8 mouse cellular contexts compared by ENCODE assay signal in the genomic region with DNA sequence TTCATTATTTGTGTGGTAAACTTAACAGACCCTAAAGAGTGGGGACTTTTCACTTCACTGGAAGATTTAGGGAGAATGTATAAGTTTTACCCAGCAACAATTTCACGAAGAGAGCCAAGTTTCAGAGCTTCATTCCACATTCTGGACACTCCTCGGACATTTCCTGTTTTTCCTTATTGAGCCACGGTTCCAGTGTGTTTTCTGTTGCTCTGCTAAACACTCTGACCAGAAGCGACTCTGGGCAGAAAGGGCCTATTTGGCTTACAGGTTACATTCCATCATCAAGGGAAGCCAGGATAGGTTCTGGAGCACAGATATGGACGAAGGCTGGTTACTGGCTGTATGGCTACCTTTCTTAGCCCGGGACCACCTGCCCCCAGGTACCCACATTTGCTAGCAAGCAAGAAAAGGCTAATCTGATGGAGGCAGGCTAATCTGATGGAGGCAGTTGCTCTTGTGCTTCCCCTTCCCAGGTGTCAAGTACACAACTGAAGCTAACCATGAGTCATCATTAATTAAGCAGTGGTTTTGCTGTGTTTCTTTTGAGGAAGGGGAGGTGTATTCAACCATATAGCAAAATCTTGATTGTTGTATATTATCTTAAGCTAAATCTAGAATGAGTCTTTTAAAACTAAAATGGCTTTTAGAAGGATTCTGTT. TPM values are rescaled to one million over a fixed set of nuclear protein-coding genes. Genes with fewer than 3 reads are reported as not detected.
A peak's percentile ranks its signal among the peaks of the same experiment; 100 is the strongest.
DNase-seq lines count a peak whose midpoint lies in the region; ATAC-seq and TF ChIP-seq lines count a peak whose summit lies in the region.

No protein-coding gene starts in this region.

- H3K4me2 ChIP-seq in lung, embryonic 15.5 days, result peak overlapping the region; percentile 83
- no peak overlapping the region; the same call in 1 of the 2 replicates for H3K4me2 ChIP-seq in embryonic facial prominence, embryonic 12.5 days (replicated peaks)
- peak overlapping the region; percentile 73 for H3K4me2 ChIP-seq in intestine, postnatal 0 days (replicated peaks; ENCODE audit: low read depth)
- 0 out of 2 replicates have a peak overlapping the region, but pooled peaks have one; percentile 77 for H3K4me2 ChIP-seq in stomach, embryonic 14.5 days (replicated peaks; ENCODE audit: low read depth, low read length)

- peaks cover 17% of the 10 kb centered on the region for H3K4me1 ChIP-seq in lung, embryonic 15.5 days
- peaks cover 9% of the 10 kb centered on the region; the same call in 1 of the 2 replicates for H3K4me1 ChIP-seq in embryonic facial prominence, embryonic 12.5 days
- H3K4me1 ChIP-seq in intestine, postnatal 0 days (replicated peaks; ENCODE audit: control insufficient read depth, insufficient read depth, low read length), result 0 out of 2 replicates have a peak, but pooled peaks cover 4% of the 10 kb centered on the region
- peaks cover 3% of the 10 kb centered on the region; the same call in 1 of the 2 replicates for H3K4me1 ChIP-seq in stomach, embryonic 14.5 days (ENCODE audit: control insufficient read depth, insufficient read depth, low read length)

- DNase-seq in lung, postnatal 14 days, result no peak
- no peak for DNase-seq in gastrocnemius, postnatal 36 days
- DNase-seq in yolk sac, embryonic 10.5 days (ENCODE audit: low spot score), result no peak
- no peak for DNase-seq in embryo, embryonic 10 days (ENCODE audit: low spot score)

- intact Hi-C loops in gastrocnemius, postnatal 36 days (cut with DNase I), result no loop called here

- peaks cover 8% of the 10 kb centered on the region; the same call in 1 of the 2 replicates for H3K36me3 ChIP-seq in lung, embryonic 15.5 days
- peaks cover 2% of the 10 kb centered on the region; the same call in 1 of the 2 replicates for H3K36me3 ChIP-seq in embryonic facial prominence, embryonic 12.5 days
- H3K36me3 ChIP-seq in intestine, postnatal 0 days (ENCODE audit: control insufficient read depth, insufficient read depth), result peaks cover 10% of the 10 kb centered on the region
- H3K36me3 ChIP-seq in stomach, embryonic 14.5 days (ENCODE audit: control insufficient read depth, insufficient read depth, low read length), result 0 out of 2 replicates have a peak, but pooled peaks cover 4% of the 10 kb centered on the region

- peak overlapping the region; percentile 91 for H3K4me3 ChIP-seq in lung, embryonic 15.5 days
- H3K4me3 ChIP-seq in embryonic facial prominence, embryonic 12.5 days, result peak overlapping the region; percentile 81; the same call in 1 of the 2 replicates
- H3K4me3 ChIP-seq in intestine, postnatal 0 days (ENCODE audit: low read depth, low read length), result peak overlapping the region; percentile 90
- H3K4me3 ChIP-seq in stomach, embryonic 14.5 days (ENCODE audit: low read depth, low read length), result peak overlapping the region; percentile 79; the same call in 1 of the 2 replicates

- no peaks in the 10 kb centered on the region for H3K27me3 ChIP-seq in lung, embryonic 15.5 days
- H3K27me3 ChIP-seq in embryonic facial prominence, embryonic 12.5 days, result no peaks in the 10 kb centered on the region
- H3K27me3 ChIP-seq in intestine, postnatal 0 days (replicated peaks; ENCODE audit: control insufficient read depth, insufficient read depth, low read length), result no peaks in the 10 kb centered on the region
- no peaks in the 10 kb centered on the region for H3K27me3 ChIP-seq in stomach, embryonic 14.5 days (ENCODE audit: control insufficient read depth, insufficient read depth, low read length)

- WGBS in lung, embryonic 15.5 days, result 51% methylated on average over 6 of the region's 6 CpGs
- 74% methylated on average over 6 of the region's 6 CpGs for WGBS in embryonic facial prominence, embryonic 12.5 days
- WGBS in intestine, postnatal 0 days, result 54% methylated on average over 6 of the region's 6 CpGs
- WGBS in stomach, embryonic 14.5 days, result 73% methylated on average over 6 of the region's 6 CpGs

- no peak overlapping the region for H3K27ac ChIP-seq in lung, embryonic 15.5 days
- H3K27ac ChIP-seq in embryonic facial prominence, embryonic 12.5 days, result no peak overlapping the region
- peak overlapping the region; percentile 98 for H3K27ac ChIP-seq in intestine, postnatal 0 days (ENCODE audit: low read depth, low read length)
- H3K27ac ChIP-seq in stomach, embryonic 14.5 days (ENCODE audit: low read length), result no peak overlapping the region

- no peak for TF ChIP-seq CTCF in intestine, postnatal 0 days (IDR thresholded peaks at IDR 0.05; ENCODE audit: low read depth)

- peak overlapping the region; percentile 27 for H3K9ac ChIP-seq in lung, embryonic 15.5 days
- no peak overlapping the region for H3K9ac ChIP-seq in embryonic facial prominence, embryonic 12.5 days
- H3K9ac ChIP-seq in intestine, postnatal 0 days (ENCODE audit: low read depth, low read length), result 0 out of 2 replicates have a peak overlapping the region, but pooled peaks have one; percentile 90
- H3K9ac ChIP-seq in stomach, embryonic 14.5 days (replicated peaks; ENCODE audit: low read depth, low read length), result no peak overlapping the region

- no peaks in the 10 kb centered on the region for H3K9me3 ChIP-seq in lung, embryonic 15.5 days
- H3K9me3 ChIP-seq in embryonic facial prominence, embryonic 12.5 days, result no peaks in the 10 kb centered on the region
- H3K9me3 ChIP-seq in intestine, postnatal 0 days (ENCODE audit: control insufficient read depth), result no peaks in the 10 kb centered on the region
- no peaks in the 10 kb centered on the region for H3K9me3 ChIP-seq in stomach, embryonic 14.5 days (ENCODE audit: control insufficient read depth, low read depth, low read length)

- ATAC-seq in lung, embryonic 15.5 days (ENCODE audit: borderline replicate concordance, extremely low read depth, low FRiP score, low TSS enrichment), result no peak
- ATAC-seq in embryonic facial prominence, embryonic 12.5 days (ENCODE audit: insufficient number of reproducible peaks, insufficient read depth, low FRiP score, low TSS enrichment), result no peak
- ATAC-seq in intestine, postnatal 0 days, result no peak
- ATAC-seq in stomach, embryonic 14.5 days (ENCODE audit: insufficient number of reproducible peaks, insufficient read depth, low FRiP score, low read depth), result no peak

RNA-seq across cellular contexts. Expression of a gene that starts 1.7 kb away (rescaled TPM):
- polyA plus RNA-seq in lung, embryonic 15.5 days (2015; fragmentation: Nextera tagmentation; extraction: Ambion mirVana), result 4.9 and 5.6 TPM in 2 replicates
- 5.7 TPM in 2 replicates for polyA plus RNA-seq in embryonic facial prominence, embryonic 12.5 days (2016; fragmentation: Nextera tagmentation; extraction: Ambion mirVana)
- 5.9 and 6.8 TPM in 2 replicates for polyA plus RNA-seq in intestine, postnatal 0 days (2015; fragmentation: Nextera tagmentation; extraction: Ambion mirVana)
- 5.0 and 7.3 TPM in 2 replicates for polyA plus RNA-seq in stomach, embryonic 14.5 days (2014; fragmentation: Nextera tagmentation; extraction: Ambion mirVana)
- total RNA-seq in gastrocnemius, postnatal 36 days (2021), result 1 to 10 TPM; 7.1 to 7.7 TPM

RNA-seq across cellular contexts. Expression of a gene that starts 6.0 kb away (rescaled TPM):
- polyA plus RNA-seq in lung, embryonic 15.5 days (2015; fragmentation: Nextera tagmentation; extraction: Ambion mirVana), result 1.6 and 1.8 TPM in 2 replicates
- 0.10 and 0.28 TPM in 2 replicates for polyA plus RNA-seq in embryonic facial prominence, embryonic 12.5 days (2016; fragmentation: Nextera tagmentation; extraction: Ambion mirVana)
- polyA plus RNA-seq in intestine, postnatal 0 days (2015; fragmentation: Nextera tagmentation; extraction: Ambion mirVana), result 0.05 and 0.08 TPM in 2 replicates
- polyA plus RNA-seq in stomach, embryonic 14.5 days (2014; fragmentation: Nextera tagmentation; extraction: Ambion mirVana), result 0.13 and 0.17 TPM in 2 replicates
- 100 to 1,000 TPM; 283 to 325 TPM for total RNA-seq in gastrocnemius, postnatal 36 days (2021)

Comparison
In these comparisons a context has a peak if more than half of its experiments do, and no peak if none do; other contexts are left out.
1. H3K9ac ChIP-seq: peak in lung, embryonic 15.5 days (single experiment) and intestine, postnatal 0 days (single experiment); none in embryonic facial prominence, embryonic 12.5 days (single experiment) and stomach, embryonic 14.5 days (single experiment).
2. Peak in every context shown above with its lines, with median percentiles within 50 percentile points of each other: H3K4me3 ChIP-seq.